Mouse (Mus musculus) G1E (cell line): ENCODE data around the gene Rap1gap2. TPM values are rescaled to one million over a fixed set of nuclear protein-coding genes. Genes with fewer than 3 reads are reported as not detected.

Source experiments
- ATAC-seq: 2 replicates; pipeline ENCODE4 v1.8.0; 2016; ENCODE audit warnings: mild to moderate bottlenecking; ENCODE audit not compliant: insufficient number of reproducible peaks, poor library complexity, low FRiP score, severe bottlenecking; ENCODE audit errors: extremely low read depth
- DNase-seq: peaks from one replicate; pipeline ENCODE4 v3.0.0; 2012; ENCODE audit warnings: low spot score
- H3K27me3 ChIP-seq: 2 replicates; pipeline ENCODE4 v1.6.1; 2012; ENCODE audit warnings: mild to moderate bottlenecking, low read length, inconsistent platforms; ENCODE audit not compliant: insufficient read depth
- H3K36me3 ChIP-seq: replicated peaks from 2 replicates; pipeline ENCODE3; 2012; ENCODE audit warnings: mild to moderate bottlenecking, inconsistent platforms
- H3K4me1 ChIP-seq: 2 replicates; pipeline ENCODE4 v1.6.1; 2012; ENCODE audit warnings: low read depth, low read length, inconsistent platforms, mixed read lengths; ENCODE audit not compliant: insufficient read depth
- H3K4me3 ChIP-seq: 2 replicates; pipeline ENCODE4 v1.5.1; 2012; ENCODE audit warnings: low read depth, mild to moderate bottlenecking, inconsistent platforms, low read length, moderate library complexity, mixed read lengths
- H3K9me3 ChIP-seq: replicated peaks from 2 replicates; pipeline ENCODE4 v1.6.1; 2012; ENCODE audit warnings: inconsistent platforms
- CTCF ChIP-seq: IDR thresholded peaks from 2 replicates; pipeline ENCODE4 v1.5.1; 2012; ENCODE audit warnings: low read depth, low read length, inconsistent platforms, mixed read lengths
- GATA1 ChIP-seq: IDR thresholded peaks from 2 replicates; pipeline ENCODE4 v1.6.1; 2012; ENCODE audit warnings: borderline replicate concordance, low read length, inconsistent platforms, mixed read lengths
- GATA2 ChIP-seq: IDR thresholded peaks from 2 replicates; pipeline ENCODE4 v1.6.1; 2012; ENCODE audit warnings: low read depth, low read length, inconsistent platforms, borderline replicate concordance
- POLR2AphosphoS5 ChIP-seq: IDR thresholded peaks from 2 replicates; pipeline ENCODE4 v1.6.1; 2012; ENCODE audit warnings: low read depth, low read length, inconsistent platforms; ENCODE audit not compliant: insufficient replicate concordance
- TAL1 ChIP-seq: conservative IDR thresholded peaks from 2 replicates; pipeline ENCODE4 v1.6.1; 2012; ENCODE audit warnings: low read depth, low read length, inconsistent platforms, mixed read lengths
- polyA plus RNA-seq: library from polyadenylated mRNA; stranded (reverse); fragments of >175 nt; gene quantifications from 2 replicates; pipeline ENCODE4 v1.2.3, GENCODE M21; 2012
- total RNA-seq, 2 experiments: library from RNA; stranded (forward) in 1 of 2; stranded (reverse) in 1 of 2; fragments of 200-1000 nt in 1 of 2; fragments of >200 nt in 1 of 2; fragmentation: Nextera tagmentation in 1 of 2; gene quantifications; 2 replicates each; pipeline ENCODE4 v1.2.3; 2014 to 2017

Rap1gap2 gene
- total and polyA plus RNA-seq, 3 experiments, result 8.7 to 11.7 (median 9.4) TPM

DNA sequence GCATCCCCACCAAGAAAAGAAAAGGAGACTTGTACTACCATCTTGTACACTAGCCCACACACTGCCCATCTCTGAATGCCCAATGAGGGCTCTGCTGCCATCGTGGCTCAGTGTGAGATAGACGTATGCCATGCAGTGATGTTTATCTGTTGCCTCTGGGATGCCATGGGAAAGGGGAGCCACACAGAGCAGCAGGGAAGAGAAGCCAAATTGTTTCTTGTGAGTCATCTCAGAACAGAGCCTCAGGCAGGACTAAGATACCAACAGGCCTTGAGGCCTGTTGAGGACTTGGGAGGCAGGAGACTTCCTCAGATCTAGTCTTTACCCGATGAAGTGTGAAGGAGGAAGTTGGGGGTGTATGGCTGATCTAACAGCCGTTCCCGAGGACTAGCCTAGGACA lies 126.8 kb downstream of the Rap1gap2 start:
- no peak for ATAC-seq
- Histone ChIP-seq H3K9me3 (no peaks in the 10 kb centered on the region), H3K36me3 (peaks cover 78% of the 10 kb centered on the region), H3K27me3 (no peaks in the 10 kb centered on the region; the same call in 1 of the 2 replicates), H3K4me3 (no peak overlapping the region), H3K4me1 (peaks cover 9% of the 10 kb centered on the region; the same call in 1 of the 2 replicates)
- DNase-seq, result no peak
- TF ChIP-seq CTCF (no peak), GATA2 (no peak), POLR2AphosphoS5 (no peak)

DNA sequence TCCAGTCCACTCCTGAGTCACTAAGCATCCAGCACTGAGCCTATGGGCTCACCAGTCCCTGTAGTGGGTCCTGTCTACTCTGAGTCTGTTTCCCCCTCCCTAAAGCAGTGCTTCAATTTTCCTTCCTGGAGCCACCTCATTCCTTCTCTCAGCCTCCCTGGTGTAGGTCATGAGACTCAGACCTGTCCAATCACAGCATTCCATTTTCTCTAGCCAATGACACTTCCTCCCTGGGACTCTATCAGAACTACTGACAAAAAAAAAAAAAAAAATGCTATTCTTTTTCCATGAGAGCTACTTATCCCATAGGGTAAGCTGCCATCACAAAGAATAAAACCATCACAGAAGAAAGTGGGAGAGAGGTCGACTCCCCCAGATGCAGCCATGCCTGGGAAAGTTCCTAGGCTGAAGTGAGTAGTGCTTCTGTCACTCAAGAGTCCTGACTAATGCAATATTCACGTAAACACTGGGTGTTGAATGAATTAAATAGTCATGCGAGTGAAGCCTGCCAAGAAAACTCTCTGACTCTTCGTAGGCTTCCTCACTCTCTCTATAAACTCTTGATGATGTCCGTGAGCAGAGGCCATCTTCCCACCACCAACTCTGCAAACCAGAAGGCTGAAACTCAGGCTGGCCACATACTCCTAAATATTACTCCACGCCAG lies 127.4 kb downstream of the Rap1gap2 start:
- Histone ChIP-seq H3K9me3 (no peaks in the 10 kb centered on the region), H3K4me1 (peaks cover 8% of the 10 kb centered on the region; the same call in 1 of the 2 replicates), H3K4me3 (no peak overlapping the region), H3K36me3 (peaks cover 80% of the 10 kb centered on the region), H3K27me3 (no peaks in the 10 kb centered on the region; the same call in 1 of the 2 replicates)
- TF ChIP-seq CTCF, result no peak
- no peak for TF ChIP-seq GATA2
- no peak for TF ChIP-seq GATA1
- TF ChIP-seq TAL1, result no peak
- TF ChIP-seq POLR2AphosphoS5, result no peak
- ATAC-seq (no peak), DNase-seq (no peak)

DNA sequence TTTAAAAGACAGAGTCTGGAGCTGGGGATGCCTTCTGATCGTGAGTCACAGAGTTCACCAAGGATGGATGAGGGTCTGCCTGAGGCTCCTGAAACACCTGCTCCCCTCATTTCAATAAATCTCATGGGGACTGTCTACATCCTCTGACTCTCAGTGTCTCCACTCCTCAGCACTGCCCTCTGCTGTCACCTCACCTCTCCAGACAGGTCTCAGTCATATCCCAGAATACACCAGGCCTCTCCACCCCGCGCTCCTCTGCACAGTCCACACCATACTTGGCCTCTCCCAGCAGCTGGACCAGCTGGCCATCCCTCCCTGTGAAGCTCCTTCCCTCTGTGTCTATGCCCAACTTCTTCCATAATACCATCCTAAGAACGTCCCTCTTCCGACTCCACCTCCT lies 128.9 kb downstream of the Rap1gap2 start:
- H3K9me3 ChIP-seq, result no peaks in the 10 kb centered on the region
- TF ChIP-seq CTCF, result no peak
- DNase-seq, result no peak
- ATAC-seq, result no peak
- H3K27me3 ChIP-seq, result no peaks in the 10 kb centered on the region; the same call in 1 of the 2 replicates
- no peak overlapping the region for H3K4me3 ChIP-seq
- peaks cover 16% of the 10 kb centered on the region for H3K4me1 ChIP-seq
- H3K36me3 ChIP-seq, result peaks cover 84% of the 10 kb centered on the region

DNA sequence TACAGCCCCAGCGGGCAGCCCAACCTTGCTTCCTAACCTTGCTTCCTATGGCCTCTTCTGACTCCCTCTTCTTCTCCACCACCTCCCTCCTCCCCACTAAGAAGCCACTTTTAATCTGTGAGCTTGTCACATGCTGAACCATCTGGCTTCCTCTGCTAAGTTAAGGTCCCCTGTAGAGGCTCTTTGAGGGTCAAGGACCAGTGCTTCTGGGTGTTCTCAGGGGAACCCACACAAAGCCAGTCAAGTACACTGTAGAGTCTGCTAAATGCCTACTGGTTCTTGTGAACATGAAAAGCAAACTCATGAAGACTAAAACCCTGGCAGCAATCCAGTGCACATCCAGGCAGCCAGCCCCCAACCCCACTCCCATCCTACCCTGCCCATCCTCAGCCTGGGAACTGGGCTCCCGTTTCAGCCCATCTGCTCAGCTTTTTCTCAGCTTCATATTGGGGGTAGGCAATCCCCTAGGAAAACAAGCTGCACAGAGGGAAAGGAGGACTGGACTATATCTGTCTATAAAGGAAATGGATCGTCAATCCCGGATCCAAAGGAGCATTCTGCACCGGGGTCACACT lies 130.9 kb downstream of the Rap1gap2 start:
- Histone ChIP-seq H3K36me3 (peaks cover 85% of the 10 kb centered on the region), H3K4me3 (no peak overlapping the region), H3K4me1 (peaks cover 16% of the 10 kb centered on the region), H3K27me3 (no peaks in the 10 kb centered on the region; the same call in 1 of the 2 replicates), H3K9me3 (no peaks in the 10 kb centered on the region)
- TF ChIP-seq CTCF, result no peak
- no peak for TF ChIP-seq GATA2
- no peak for TF ChIP-seq TAL1
- no peak for TF ChIP-seq GATA1
- TF ChIP-seq POLR2AphosphoS5, result no peak
- ATAC-seq, result no peak
- DNase-seq, result no peak

DNA sequence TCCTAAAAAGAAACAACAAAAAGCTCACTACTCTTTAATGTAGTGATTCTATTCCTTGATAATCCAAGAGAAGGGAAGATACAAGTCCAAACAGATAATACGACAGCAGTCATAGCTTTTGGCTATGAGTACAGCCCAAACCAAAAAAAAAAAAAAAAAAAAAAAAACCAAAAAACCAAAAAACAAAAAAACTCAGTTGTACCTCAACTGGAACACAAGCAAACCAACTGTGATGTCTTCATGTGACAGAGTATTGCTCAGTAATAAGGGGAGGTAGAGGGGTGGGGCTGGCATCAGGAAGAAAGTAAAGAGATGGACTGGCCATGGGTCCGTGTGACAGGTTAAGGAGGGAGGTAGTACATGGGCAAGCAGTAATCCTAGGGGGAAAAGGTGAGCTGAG lies 131.8 kb downstream of the Rap1gap2 start:
- ATAC-seq (no peak), DNase-seq (no peak)
- TF ChIP-seq POLR2AphosphoS5 (no peak), TAL1 (no peak), CTCF (no peak), GATA1 (no peak), GATA2 (no peak)
- Histone ChIP-seq H3K36me3 (peaks cover 85% of the 10 kb centered on the region), H3K27me3 (no peaks in the 10 kb centered on the region; the same call in 1 of the 2 replicates), H3K4me3 (no peak overlapping the region), H3K4me1 (peaks cover 15% of the 10 kb centered on the region), H3K9me3 (no peaks in the 10 kb centered on the region)

DNA sequence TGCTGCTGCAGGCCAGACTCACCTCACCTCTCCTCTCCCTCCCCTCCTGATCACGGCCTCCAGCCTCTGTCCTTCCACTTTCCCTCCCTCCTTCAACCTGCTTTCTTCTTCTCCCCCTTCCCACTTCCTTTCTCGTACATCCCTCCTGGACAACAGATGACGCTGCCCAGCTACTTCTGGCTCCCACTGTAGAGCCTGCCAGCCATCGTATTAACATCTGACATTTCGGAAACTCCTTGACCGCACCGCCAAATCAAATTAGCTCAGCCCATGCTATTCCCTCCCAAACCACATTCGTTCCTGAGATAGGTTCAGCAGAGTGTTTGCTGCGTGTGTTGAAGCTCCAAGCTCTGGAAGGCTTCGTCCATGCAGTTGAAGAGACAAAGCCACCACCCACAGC lies 138.0 kb downstream of the Rap1gap2 start:
- H3K9me3 ChIP-seq, result no peaks in the 10 kb centered on the region
- H3K27me3 ChIP-seq, result no peaks in the 10 kb centered on the region
- H3K4me3 ChIP-seq, result no peak overlapping the region
- DNase-seq, result no peak
- H3K36me3 ChIP-seq, result peaks cover 67% of the 10 kb centered on the region
- peaks cover 14% of the 10 kb centered on the region for H3K4me1 ChIP-seq
- ATAC-seq, result no peak
- TF ChIP-seq POLR2AphosphoS5 (no peak), GATA1 (no peak), GATA2 (no peak), TAL1 (no peak), CTCF (no peak)
